Mouse (Mus musculus): ENCODE measurements around the gene Psmb7. TPM values are rescaled to one million over a fixed set of nuclear protein-coding genes. Genes with fewer than 3 reads are reported as not detected.

The Psmb7 gene
- polyA plus RNA-seq, 1 experiment from 2014 or later = 141 TPM

DNA sequence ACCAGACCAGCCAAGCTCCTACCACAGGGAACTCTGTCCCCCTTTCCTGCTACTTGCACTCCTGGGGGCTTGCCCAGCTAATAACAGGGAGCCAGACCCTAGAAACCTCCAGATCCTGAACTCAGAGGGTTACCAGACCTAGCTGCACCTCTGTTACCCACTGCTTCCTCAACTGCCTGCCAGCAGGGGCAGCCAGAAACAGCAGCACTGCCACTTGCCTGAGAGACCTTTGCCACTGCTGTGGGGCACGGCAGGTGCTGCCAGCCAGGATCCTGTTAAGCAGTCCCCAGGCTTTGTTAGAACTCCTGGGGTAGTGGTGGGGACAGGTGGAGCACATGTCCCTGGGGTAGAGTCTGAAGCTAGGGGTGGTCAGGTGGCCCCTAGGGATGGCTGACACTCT lies 102.3 kb downstream of the Psmb7 start:
- H3K4me1 ChIP-seq (ENCODE audit: control insufficient read depth, low read depth, low read length) = peaks cover 39% of the 10 kb centered on the region
- ATAC-seq (ENCODE audit: low read depth) = no peak

DNA sequence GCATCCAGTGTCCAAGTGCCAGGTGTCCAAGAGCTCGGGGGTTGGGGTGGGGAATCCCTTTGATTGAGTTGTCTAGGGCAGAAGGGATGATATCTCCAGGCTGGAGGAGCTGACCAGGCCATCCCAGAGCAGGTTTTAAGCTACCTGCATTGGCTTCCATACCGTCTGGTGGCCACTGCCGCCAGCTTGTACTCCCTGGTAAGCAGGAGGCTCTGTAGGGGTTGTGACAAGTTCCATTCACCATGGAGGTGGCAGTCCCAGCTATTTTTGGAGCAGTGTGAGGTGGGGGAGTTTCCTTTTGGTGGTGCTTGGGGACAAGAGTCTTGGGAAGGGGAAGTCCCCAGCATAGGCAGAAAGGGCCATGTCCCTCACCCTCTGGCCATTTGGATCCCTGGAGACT lies 102.8 kb downstream of the Psmb7 start:
- H3K27me3 ChIP-seq (ENCODE audit: control insufficient read depth, insufficient read depth, low read depth, low read length) = no peaks in the 10 kb centered on the region
- H3K4me3 ChIP-seq (ENCODE audit: low read depth, low read length) = no peak overlapping the region
- ATAC-seq (ENCODE audit: low read depth) = no peak
- no peaks in the 10 kb centered on the region for H3K9me3 ChIP-seq (replicated peaks; ENCODE audit: control insufficient read depth, low read length)
- no peak overlapping the region for H3K27ac ChIP-seq (ENCODE audit: low read length)
- no peaks in the 10 kb centered on the region for H3K36me3 ChIP-seq (ENCODE audit: control insufficient read depth, insufficient read depth)
- H3K9ac ChIP-seq (ENCODE audit: low read depth, low read length) = no peak overlapping the region
- H3K4me1 ChIP-seq (ENCODE audit: control insufficient read depth, low read depth, low read length) = peaks cover 43% of the 10 kb centered on the region
- 67% methylated on average over 3 of the region's 3 CpGs for WGBS (ENCODE audit: insufficient replicate concordance)
- no peak overlapping the region for H3K4me2 ChIP-seq (ENCODE audit: low read depth, low read length)

More for the DNA sequence above, 102.3 kb downstream of the Psmb7 start:
- H3K27ac ChIP-seq (ENCODE audit: low read length) = no peak overlapping the region
- no peaks in the 10 kb centered on the region for H3K9me3 ChIP-seq (replicated peaks; ENCODE audit: control insufficient read depth, low read length)
- no peak overlapping the region for H3K4me3 ChIP-seq (ENCODE audit: low read depth, low read length)
- no peak overlapping the region for H3K9ac ChIP-seq (ENCODE audit: low read depth, low read length)
- H3K4me2 ChIP-seq (ENCODE audit: low read depth, low read length) = no peak overlapping the region
- H3K27me3 ChIP-seq (ENCODE audit: control insufficient read depth, insufficient read depth, low read depth, low read length) = no peaks in the 10 kb centered on the region
- H3K36me3 ChIP-seq (ENCODE audit: control insufficient read depth, insufficient read depth) = no peaks in the 10 kb centered on the region
- WGBS (ENCODE audit: insufficient replicate concordance) = 77% methylated on average over 1 of the region's 1 CpGs

DNA sequence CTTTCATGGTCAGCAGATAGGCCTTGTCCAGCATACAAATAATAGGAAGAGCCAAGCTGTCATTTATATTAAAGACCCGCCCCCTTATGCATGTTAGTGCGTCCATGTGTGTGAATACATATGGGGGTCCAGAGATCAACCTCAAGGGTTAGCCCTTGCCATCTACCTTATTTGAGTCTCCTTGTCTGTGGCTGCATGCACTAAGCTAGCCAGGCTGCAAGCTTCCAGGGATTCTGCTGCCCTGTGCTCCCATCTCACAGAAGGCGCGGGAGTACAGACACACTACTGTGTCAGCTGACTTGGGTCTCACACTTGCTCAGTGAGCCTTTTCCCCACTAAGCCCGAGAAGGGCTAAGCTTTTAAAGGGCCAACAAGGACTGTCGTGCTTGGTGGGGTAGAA lies 103.2 kb downstream of the Psmb7 start:
- 75% methylated on average over 6 of the region's 6 CpGs for WGBS (ENCODE audit: insufficient replicate concordance)
- Histone ChIP-seq H3K9ac (ENCODE audit: low read depth, low read length) (no peak overlapping the region), H3K4me1 (ENCODE audit: control insufficient read depth, low read depth, low read length) (peaks cover 47% of the 10 kb centered on the region), H3K27ac (ENCODE audit: low read length) (no peak overlapping the region), H3K4me2 (ENCODE audit: low read depth, low read length) (no peak overlapping the region), H3K9me3 (replicated peaks; ENCODE audit: control insufficient read depth, low read length) (no peaks in the 10 kb centered on the region), H3K4me3 (ENCODE audit: low read depth, low read length) (no peak overlapping the region), H3K36me3 (ENCODE audit: control insufficient read depth, insufficient read depth) (no peaks in the 10 kb centered on the region), H3K27me3 (ENCODE audit: control insufficient read depth, insufficient read depth, low read depth, low read length) (no peaks in the 10 kb centered on the region)
- ATAC-seq (ENCODE audit: low read depth) = no peak

DNA sequence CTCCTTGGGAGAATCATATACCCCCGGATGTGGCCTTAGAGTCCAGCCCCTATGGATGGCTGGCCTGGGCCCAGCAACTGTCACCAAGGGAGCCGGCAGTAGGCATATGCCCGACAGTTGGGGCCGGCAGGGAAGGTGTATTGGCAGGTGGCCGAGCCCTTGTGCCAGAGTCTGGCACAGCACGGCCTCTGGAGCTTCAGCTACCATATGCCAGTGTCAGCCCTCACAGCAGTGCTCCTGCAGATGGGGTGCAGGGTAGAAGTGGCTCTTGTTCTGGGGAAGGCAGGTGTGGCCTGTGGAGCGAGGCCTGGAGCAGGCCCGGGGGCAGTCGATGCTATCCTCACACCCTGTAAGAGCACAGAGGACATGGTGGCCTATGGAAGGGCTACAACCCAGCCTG lies 104.2 kb downstream of the Psmb7 start:
- Histone ChIP-seq H3K9ac (ENCODE audit: low read depth, low read length) (no peak overlapping the region), H3K4me3 (ENCODE audit: low read depth, low read length) (no peak overlapping the region), H3K27me3 (ENCODE audit: control insufficient read depth, insufficient read depth, low read depth, low read length) (no peaks in the 10 kb centered on the region), H3K4me1 (ENCODE audit: control insufficient read depth, low read depth, low read length) (peaks cover 49% of the 10 kb centered on the region), H3K9me3 (replicated peaks; ENCODE audit: control insufficient read depth, low read length) (no peaks in the 10 kb centered on the region), H3K4me2 (ENCODE audit: low read depth, low read length) (no peak overlapping the region), H3K27ac (ENCODE audit: low read length) (no peak overlapping the region), H3K36me3 (ENCODE audit: control insufficient read depth, insufficient read depth) (no peaks in the 10 kb centered on the region)
- 81% methylated on average over 9 of the region's 9 CpGs for WGBS (ENCODE audit: insufficient replicate concordance)
- ATAC-seq (ENCODE audit: low read depth) = no peak

Small RNA genes lying within 50 kb of the gene (microRNA-seq; reads per million reads assigned to microRNA genes)
- gene Gm27634 = not detected

Other genes starting within 250 kb of the Psmb7 start
- gene Nek6, start 132.4 kb downstream of the Psmb7 start, polyA plus RNA-seq (2015; fragmentation: Nextera tagmentation; extraction: Ambion mirVana) = 43.5 and 47.6 TPM in 2 replicates
- 0.11 and 0.22 TPM in 2 replicates for gene Nr5a1, start 70.5 kb upstream of the Psmb7 start, polyA plus RNA-seq (2015; fragmentation: Nextera tagmentation; extraction: Ambion mirVana)

All from liver, embryonic 16.5 days (tissue).